Mouse (Mus musculus) kidney, adult 2 months (tissue): ENCODE data around the gene Ddah2. TPM values are rescaled to one million over a fixed set of nuclear protein-coding genes. Genes with fewer than 3 reads are reported as not detected.

Source experiments
- DNase-seq: peaks from one replicate; pipeline ENCODE4 v3.0.0; 2021
- H3K27ac ChIP-seq: fragments of 200-500 bp; 2 replicates; pipeline ENCODE4 v1.5.1; 2012; ENCODE audit warnings: low read depth, low read length, control low read depth, inconsistent platforms; ENCODE audit not compliant: insufficient read depth
- H3K27me3 ChIP-seq: fragments of 200-500 bp; replicated peaks from 2 replicates; pipeline ENCODE4 v1.6.1; 2012; ENCODE audit warnings: mild to moderate bottlenecking, moderate library complexity, low read length, inconsistent platforms; ENCODE audit not compliant: control insufficient read depth, insufficient read depth
- H3K36me3 ChIP-seq: fragments of 200-500 bp; 2 replicates; pipeline ENCODE4 v1.6.1; 2012; ENCODE audit warnings: mild to moderate bottlenecking, moderate library complexity, low read length, inconsistent platforms; ENCODE audit not compliant: control insufficient read depth, insufficient read depth
- H3K4me1 ChIP-seq: fragments of 200-500 bp; 2 replicates; pipeline ENCODE4 v1.6.1; 2011; ENCODE audit warnings: low read length; ENCODE audit not compliant: control insufficient read depth, insufficient read depth
- H3K4me3 ChIP-seq: fragments of 200-500 bp; 2 replicates; pipeline ENCODE4 v1.5.1; 2011; ENCODE audit warnings: mild to moderate bottlenecking, low read depth, low read length, control low read depth; ENCODE audit not compliant: insufficient read depth
- CTCF ChIP-seq: fragments of 200-500 bp; conservative IDR thresholded peaks from 2 replicates; pipeline ENCODE4 v1.5.1; 2011; ENCODE audit warnings: low read depth, mild to moderate bottlenecking, control low read depth, low read length, moderate library complexity, mixed read lengths; ENCODE audit not compliant: insufficient read depth, insufficient read length
- POLR2A ChIP-seq: fragments of 200-500 bp; IDR thresholded peaks from one replicate; pipeline ENCODE4 v1.6.1; 2011; ENCODE audit warnings: low read depth, low read length, control low read depth
- WGBS: fragments of 180-500 bp; shearing (Covaris S2); methylation state at CpG from one replicate; pipeline ENCODE4 v1.1.7; 2018; 5-methylcytosine and 5-hydroxymethylcytosine counted together
- polyA plus RNA-seq: library from polyadenylated mRNA; depleted of rRNA; stranded (reverse); fragments of >200 nt; gene quantifications from 2 replicates; pipeline ENCODE4 v1.2.3, GENCODE M21; 2012; rRNA removed

Ddah2 gene
- 37.7 and 41.0 TPM in 2 replicates for polyA plus RNA-seq

DNA sequence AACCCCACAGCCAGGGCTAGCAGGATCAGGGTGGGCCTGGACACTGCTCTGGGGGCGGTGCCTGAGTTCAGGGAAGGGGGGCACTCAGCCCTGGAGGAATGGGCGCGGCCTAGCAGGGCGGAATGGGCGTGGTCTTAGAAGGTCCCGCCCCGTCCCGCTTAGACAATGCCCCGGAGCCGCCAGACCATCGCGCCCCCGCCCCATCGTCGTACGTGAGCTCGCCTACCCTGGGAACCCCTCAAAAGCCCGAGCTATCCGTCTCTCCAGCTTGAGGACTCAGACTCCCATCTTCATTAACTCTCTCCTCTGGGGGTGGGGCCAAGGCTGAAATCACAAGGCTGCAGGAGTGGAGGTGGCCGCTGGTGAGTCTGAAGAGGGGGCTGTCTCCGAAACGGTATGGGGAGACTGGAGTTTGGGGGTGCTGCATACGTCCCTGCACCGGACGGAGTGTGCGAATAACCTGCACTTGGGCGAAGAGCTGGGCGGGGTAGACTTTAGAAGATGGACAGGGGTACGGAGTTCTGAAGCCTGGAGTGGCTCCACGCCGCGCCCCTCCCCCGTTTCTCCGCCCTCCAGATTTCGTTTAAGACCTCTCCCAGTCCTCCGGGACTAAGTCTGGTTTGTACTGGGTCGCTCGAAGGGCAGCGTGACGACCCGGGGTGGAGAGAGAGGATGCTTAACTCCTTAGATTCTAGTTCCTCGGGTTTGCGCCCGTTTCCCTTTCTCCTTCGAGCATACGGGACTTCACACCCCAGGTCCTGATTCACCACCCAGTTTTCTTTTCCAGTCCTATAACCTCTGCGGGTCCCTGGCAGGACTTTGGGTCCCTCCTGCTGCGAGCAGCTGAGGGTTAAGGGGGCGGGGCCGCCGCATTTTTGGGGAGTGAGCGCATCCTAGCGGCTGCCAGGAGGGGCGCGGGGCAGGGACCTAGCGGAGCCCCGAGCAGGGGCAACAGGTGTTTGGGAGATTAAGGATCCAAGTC, at the start of gene Ddah2:
Ddah2 (plus strand) TSS at position 125 of the 982 bp plus-strand sequence.
- Histone ChIP-seq H3K4me1 (0 out of 2 replicates have a peak, but pooled peaks cover 6% of the 10 kb centered on the region), H3K4me3 (peak within 1 kb of the TSS; percentile 67), H3K36me3 (peaks cover 6% of the 10 kb centered on the region; the same call in 1 of the 2 replicates), H3K27ac (peak within 1 kb of the TSS; percentile 52), H3K27me3 (no peaks in the 10 kb centered on the region)
- TF ChIP-seq CTCF (peak; percentile 62), POLR2A (peak; percentile 10)
- under 1% methylated on average over 57 of the region's 57 CpGs for WGBS
- DNase-seq, result peak; percentile 91

DNA sequence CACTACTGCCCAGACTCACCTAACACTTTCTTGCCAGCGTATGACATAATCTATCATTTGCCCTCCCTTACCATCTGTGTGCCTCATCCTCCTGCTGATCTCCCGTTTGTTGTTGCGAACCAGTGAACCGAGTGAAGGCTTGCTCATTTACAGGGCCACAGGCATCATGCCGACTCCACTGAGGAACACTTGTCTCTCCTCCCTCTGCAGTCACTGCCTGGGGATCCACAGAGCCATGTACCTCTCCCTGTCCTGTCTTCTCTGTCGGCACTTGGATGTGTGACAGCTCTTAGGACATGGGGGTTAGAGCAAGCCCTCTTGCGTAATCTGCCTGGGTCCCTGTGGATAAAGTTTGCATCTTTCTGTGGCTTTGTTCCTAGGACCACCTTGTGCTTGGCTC, 49.2 kb upstream of the Ddah2 start:
- 65% methylated on average over 7 of the region's 7 CpGs for WGBS
- Histone ChIP-seq H3K27me3 (no peaks in the 10 kb centered on the region), H3K36me3 (no peaks in the 10 kb centered on the region; the same call in 1 of the 2 replicates), H3K4me3 (no peak overlapping the region), H3K4me1 (no peaks in the 10 kb centered on the region), H3K27ac (no peak overlapping the region)
- TF ChIP-seq CTCF, result no peak
- TF ChIP-seq POLR2A, result no peak
- no peak for DNase-seq

DNA sequence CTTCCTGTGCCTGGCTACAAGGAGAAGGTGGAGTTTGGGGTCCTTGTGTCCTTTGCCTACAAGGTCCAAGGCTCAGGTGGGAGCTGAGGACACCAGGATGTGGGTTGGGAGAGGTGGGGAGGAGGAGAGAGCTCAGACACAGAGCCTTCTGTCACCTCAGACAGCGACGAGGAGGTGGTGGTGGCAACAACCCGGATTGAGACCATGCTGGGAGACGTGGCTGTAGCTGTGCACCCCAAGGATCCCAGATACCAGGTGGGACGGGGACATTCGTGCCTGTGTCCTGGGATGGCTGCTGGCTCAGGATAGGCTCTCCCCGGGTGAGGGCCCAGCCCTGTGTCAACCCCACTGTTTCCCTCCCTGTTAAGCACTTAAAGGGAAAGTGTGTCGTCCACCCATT, 47.4 kb upstream of the Ddah2 start:
- 90% methylated on average over 8 of the region's 8 CpGs for WGBS
- H3K36me3 ChIP-seq, result no peaks in the 10 kb centered on the region; the same call in 1 of the 2 replicates
- TF ChIP-seq CTCF (no peak), POLR2A (no peak)

DNA sequence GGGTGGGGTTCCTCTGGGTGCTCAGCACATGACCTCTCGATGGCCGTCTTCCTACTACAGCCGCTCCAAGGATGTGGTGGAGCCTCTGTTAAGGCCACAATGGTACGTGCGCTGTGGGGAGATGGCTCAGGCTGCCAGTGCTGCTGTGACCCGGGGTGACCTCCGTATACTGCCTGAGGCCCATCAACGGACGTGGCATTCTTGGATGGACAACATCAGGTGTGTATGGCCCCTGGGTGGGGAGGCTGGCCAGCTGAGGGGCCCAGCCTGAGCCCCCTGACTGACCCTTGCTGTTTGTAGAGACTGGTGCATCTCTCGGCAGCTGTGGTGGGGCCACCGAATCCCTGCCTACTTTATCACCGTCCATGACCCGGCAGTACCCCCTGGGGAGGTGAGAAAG, 46.4 kb upstream of the Ddah2 start:
- no peak overlapping the region for H3K4me3 ChIP-seq
- H3K27ac ChIP-seq, result no peak overlapping the region
- no peaks in the 10 kb centered on the region for H3K4me1 ChIP-seq
- TF ChIP-seq CTCF (no peak), POLR2A (no peak)
- H3K36me3 ChIP-seq, result no peaks in the 10 kb centered on the region; the same call in 1 of the 2 replicates
- no peak for DNase-seq
- no peaks in the 10 kb centered on the region for H3K27me3 ChIP-seq
- whole genome bisulfite sequencing, result 89% methylated on average over 13 of the region's 13 CpGs

More for the DNA sequence above, 47.4 kb upstream of the Ddah2 start:
- Histone ChIP-seq H3K4me3 (no peak overlapping the region), H3K4me1 (no peaks in the 10 kb centered on the region), H3K27ac (no peak overlapping the region), H3K27me3 (no peaks in the 10 kb centered on the region)
- DNase-seq, result no peak

DNA sequence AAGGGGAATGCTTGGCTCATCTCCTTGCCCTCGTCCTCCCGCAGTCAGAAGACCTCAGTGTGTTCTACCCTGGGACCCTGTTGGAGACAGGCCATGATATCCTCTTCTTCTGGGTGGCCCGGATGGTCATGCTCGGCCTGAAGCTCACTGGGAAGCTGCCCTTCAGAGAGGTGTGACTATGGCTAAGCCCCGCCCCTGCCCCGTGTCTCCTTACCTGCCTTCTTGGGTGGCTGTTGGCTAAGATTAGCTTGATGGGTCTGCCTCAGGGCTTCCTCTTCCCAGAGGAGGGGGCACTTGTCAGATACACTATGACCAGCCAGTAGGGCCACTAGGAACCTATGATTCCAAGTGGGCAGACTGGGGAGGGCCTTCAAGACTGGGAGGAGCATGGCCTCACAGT, 45.6 kb upstream of the Ddah2 start:
- no peaks in the 10 kb centered on the region for H3K4me1 ChIP-seq
- DNase-seq, result no peak
- H3K36me3 ChIP-seq, result no peaks in the 10 kb centered on the region; the same call in 1 of the 2 replicates
- WGBS, result 77% methylated on average over 6 of the region's 6 CpGs
- TF ChIP-seq POLR2A, result no peak
- no peak for TF ChIP-seq CTCF
- no peak overlapping the region for H3K27ac ChIP-seq
- H3K27me3 ChIP-seq, result no peaks in the 10 kb centered on the region
- H3K4me3 ChIP-seq, result no peak overlapping the region

DNA sequence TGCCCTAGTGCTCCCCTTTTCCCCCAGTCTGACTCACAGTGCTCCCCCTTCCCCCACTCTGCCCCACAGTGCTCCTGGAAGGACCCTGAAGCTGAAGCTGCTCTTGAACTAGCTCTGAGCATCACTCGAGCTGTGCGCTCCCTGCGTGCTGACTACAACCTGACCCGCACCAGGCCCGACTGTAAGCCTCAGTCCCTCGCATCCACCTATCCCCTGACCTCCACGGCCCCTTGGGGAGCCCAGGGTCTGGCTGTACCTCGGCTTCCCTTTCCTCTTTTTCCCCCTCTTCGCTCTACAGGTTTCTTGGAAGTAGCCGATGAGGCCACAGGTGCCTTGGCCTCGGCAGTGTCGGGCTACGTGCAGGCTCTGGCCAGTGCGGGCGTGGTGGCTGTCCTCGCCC, 43.5 kb upstream of the Ddah2 start:
- TF ChIP-seq POLR2A (no peak), CTCF (no peak)
- WGBS, result 92% methylated on average over 16 of the region's 16 CpGs
- Histone ChIP-seq H3K4me3 (no peak overlapping the region), H3K27me3 (no peaks in the 10 kb centered on the region), H3K4me1 (no peaks in the 10 kb centered on the region), H3K27ac (no peak overlapping the region), H3K36me3 (no peaks in the 10 kb centered on the region; the same call in 1 of the 2 replicates)
- no peak for DNase-seq

DNA sequence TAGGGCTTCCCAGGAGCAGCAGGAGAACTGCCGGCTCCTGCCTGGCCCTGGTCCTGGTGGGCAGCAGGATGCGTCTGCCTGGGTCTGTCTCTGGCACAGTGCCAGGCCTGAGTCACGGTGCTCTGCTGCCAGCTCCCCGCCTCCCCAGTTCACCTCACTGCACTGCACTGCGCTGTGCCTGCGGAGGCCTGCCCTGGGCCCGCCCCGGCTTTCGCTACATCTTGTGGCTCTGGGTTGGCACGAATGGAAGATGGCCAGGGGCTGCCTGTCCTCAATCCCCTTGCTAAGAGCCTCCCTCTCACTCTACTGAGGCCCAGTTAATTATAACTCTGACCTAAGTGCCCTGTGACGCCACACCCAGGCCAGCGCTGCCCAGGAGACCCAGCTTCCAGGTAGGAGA, 42.5 kb upstream of the Ddah2 start, which contains the start of gene Vwa7:
Vwa7 (plus strand) TSS at position 204 of the 400 bp plus-strand sequence.
- H3K4me3 ChIP-seq, result no peak within 1 kb of the TSS
- DNase-seq, result peak; percentile 58
- TF ChIP-seq CTCF (no peak), POLR2A (no peak)
- no peaks in the 10 kb centered on the region; the same call in 1 of the 2 replicates for H3K36me3 ChIP-seq
- no peak within 1 kb of the TSS for H3K27ac ChIP-seq
- H3K27me3 ChIP-seq, result no peaks in the 10 kb centered on the region
- H3K4me1 ChIP-seq, result no peaks in the 10 kb centered on the region
- WGBS, result 36% methylated on average over 12 of the region's 12 CpGs
